Mouse (Mus musculus) frontal cortex, adult (tissue): ENCODE results near the gene Agbl5.

Experiments
- ATAC-seq: cut with Nextera tagmentation; 2 replicates; pipeline ENCODE4 v1.9.2; 2017; ENCODE audit warnings: mild to moderate bottlenecking, moderate library complexity, mixed read lengths; ENCODE audit not compliant: low TSS enrichment

The Agbl5 gene

GRCm38 (mm10) chr5:30952551-30952950 is 64.1 kb downstream of the Agbl5 start:
- ATAC-seq = no peak

GRCm38 (mm10) chr5:30954065-30954464 is 65.6 kb downstream of the Agbl5 start:
- ATAC-seq = no peak

- no peak for ATAC-seq
Measured at GRCm38 (mm10) chr5:30954556-30954955, 66.1 kb downstream of the Agbl5 start.

- ATAC-seq = no peak
Measured at GRCm38 (mm10) chr5:30955751-30956150, 67.3 kb downstream of the Agbl5 start.
